Mouse (Mus musculus): ENCODE measurements around the gene Cyp19a1. TPM values are rescaled to one million over a fixed set of nuclear protein-coding genes. Genes with fewer than 3 reads are reported as not detected.

The Cyp19a1 gene
- not detected in 2 replicates for polyA plus RNA-seq (2016; fragmentation: Nextera tagmentation; extraction: Ambion mirVana)

GRCm38 (mm10) chr9:54268010-54268409 lies at the start of gene Cyp19a1:
Gene Cyp19a1 (minus strand): TSS chr9:54268110.
- Histone ChIP-seq H3K4me1 (replicated peaks) (no peaks in the 10 kb centered on the region), H3K27me3 (no peaks in the 10 kb centered on the region), H3K9me3 (no peaks in the 10 kb centered on the region), H3K4me3 (replicated peaks) (no peak within 1 kb of the TSS), H3K27ac (no peak within 1 kb of the TSS), H3K9ac (replicated peaks) (no peak within 1 kb of the TSS), H3K4me2 (no peak within 1 kb of the TSS), H3K36me3 (no peaks in the 10 kb centered on the region)
- ATAC-seq (ENCODE audit: insufficient number of reproducible peaks, insufficient read depth, low FRiP score, low TSS enrichment, low read depth) = no peak
- 84% methylated on average over 7 of the region's 7 CpGs for WGBS

GRCm38 (mm10) chr9:54316363-54316762 lies 48.5 kb upstream of the Cyp19a1 start:
- H3K9me3 ChIP-seq = no peaks in the 10 kb centered on the region
- no peak overlapping the region for H3K4me2 ChIP-seq
- no peak overlapping the region for H3K4me3 ChIP-seq (replicated peaks)
- 78% methylated on average over 9 of the region's 9 CpGs for WGBS
- H3K27me3 ChIP-seq = no peaks in the 10 kb centered on the region
- peaks cover 9% of the 10 kb centered on the region; the same call in 1 of the 2 replicates for H3K4me1 ChIP-seq (replicated peaks)
- no peaks in the 10 kb centered on the region for H3K36me3 ChIP-seq
- H3K9ac ChIP-seq (replicated peaks) = no peak overlapping the region
- no peak overlapping the region for H3K27ac ChIP-seq
- no peak for ATAC-seq (ENCODE audit: insufficient number of reproducible peaks, insufficient read depth, low FRiP score, low TSS enrichment, low read depth)

- Histone ChIP-seq H3K4me3 (replicated peaks) (no peak overlapping the region), H3K9me3 (no peaks in the 10 kb centered on the region), H3K36me3 (no peaks in the 10 kb centered on the region), H3K27ac (no peak overlapping the region), H3K4me2 (no peak overlapping the region), H3K27me3 (no peaks in the 10 kb centered on the region), H3K9ac (replicated peaks) (no peak overlapping the region), H3K4me1 (replicated peaks) (peaks cover 7% of the 10 kb centered on the region; the same call in 1 of the 2 replicates)
- 36% methylated on average over 2 of the region's 2 CpGs for WGBS
- no peak for ATAC-seq (ENCODE audit: insufficient number of reproducible peaks, insufficient read depth, low FRiP score, low TSS enrichment, low read depth)
Observed at GRCm38 (mm10) chr9:54308751-54309358, 40.9 kb upstream of the Cyp19a1 start.

GRCm38 (mm10) chr9:54308209-54308608 lies 40.3 kb upstream of the Cyp19a1 start:
- Histone ChIP-seq H3K27ac (no peak overlapping the region), H3K4me3 (replicated peaks) (no peak overlapping the region), H3K27me3 (no peaks in the 10 kb centered on the region), H3K36me3 (no peaks in the 10 kb centered on the region), H3K4me1 (replicated peaks) (peaks cover 7% of the 10 kb centered on the region; the same call in 1 of the 2 replicates), H3K4me2 (no peak overlapping the region), H3K9ac (replicated peaks) (no peak overlapping the region), H3K9me3 (no peaks in the 10 kb centered on the region)
- ATAC-seq (ENCODE audit: insufficient number of reproducible peaks, insufficient read depth, low FRiP score, low TSS enrichment, low read depth) = no peak
- WGBS = 32% methylated on average over 1 of the region's 1 CpGs

- Histone ChIP-seq H3K4me3 (replicated peaks) (no peak overlapping the region), H3K27ac (no peak overlapping the region), H3K36me3 (no peaks in the 10 kb centered on the region), H3K4me1 (replicated peaks) (no peaks in the 10 kb centered on the region), H3K9ac (replicated peaks) (no peak overlapping the region), H3K9me3 (no peaks in the 10 kb centered on the region), H3K27me3 (no peaks in the 10 kb centered on the region), H3K4me2 (no peak overlapping the region)
- no peak for ATAC-seq (ENCODE audit: insufficient number of reproducible peaks, insufficient read depth, low FRiP score, low TSS enrichment, low read depth)
- WGBS = 82% methylated on average over 4 of the region's 4 CpGs
Observed at GRCm38 (mm10) chr9:54301255-54301654, 33.3 kb upstream of the Cyp19a1 start.

GRCm38 (mm10) chr9:54299792-54300191 lies 31.9 kb upstream of the Cyp19a1 start:
- H3K27me3 ChIP-seq = no peaks in the 10 kb centered on the region
- H3K27ac ChIP-seq = no peak overlapping the region
- H3K9ac ChIP-seq (replicated peaks) = no peak overlapping the region
- no peak overlapping the region for H3K4me3 ChIP-seq (replicated peaks)
- no peaks in the 10 kb centered on the region for H3K9me3 ChIP-seq
- no peak for ATAC-seq (ENCODE audit: insufficient number of reproducible peaks, insufficient read depth, low FRiP score, low TSS enrichment, low read depth)
- no peaks in the 10 kb centered on the region for H3K36me3 ChIP-seq
- no peaks in the 10 kb centered on the region for H3K4me1 ChIP-seq (replicated peaks)
- H3K4me2 ChIP-seq = no peak overlapping the region

- no peak for ATAC-seq (ENCODE audit: insufficient number of reproducible peaks, insufficient read depth, low FRiP score, low TSS enrichment, low read depth)
- no peak overlapping the region for H3K4me2 ChIP-seq
- WGBS = 74% methylated on average over 3 of the region's 3 CpGs
Observed at GRCm38 (mm10) chr9:54299389-54299788, 31.5 kb upstream of the Cyp19a1 start.

GRCm38 (mm10) chr9:54287804-54288203 lies 19.9 kb upstream of the Cyp19a1 start:
- WGBS = 46% methylated on average over 5 of the region's 5 CpGs
- Histone ChIP-seq H3K9me3 (no peaks in the 10 kb centered on the region), H3K36me3 (no peaks in the 10 kb centered on the region), H3K4me2 (no peak overlapping the region), H3K4me3 (replicated peaks) (no peak overlapping the region), H3K27me3 (peaks cover 37% of the 10 kb centered on the region), H3K4me1 (replicated peaks) (peaks cover 9% of the 10 kb centered on the region), H3K9ac (replicated peaks) (no peak overlapping the region), H3K27ac (no peak overlapping the region)
- ATAC-seq (ENCODE audit: insufficient number of reproducible peaks, insufficient read depth, low FRiP score, low TSS enrichment, low read depth) = no peak

More at GRCm38 (mm10) chr9:54299389-54299788, 31.5 kb upstream of the Cyp19a1 start:
- Histone ChIP-seq H3K27me3 (no peaks in the 10 kb centered on the region), H3K9me3 (no peaks in the 10 kb centered on the region), H3K4me3 (replicated peaks) (no peak overlapping the region), H3K36me3 (no peaks in the 10 kb centered on the region), H3K4me1 (replicated peaks) (no peaks in the 10 kb centered on the region), H3K9ac (replicated peaks) (no peak overlapping the region), H3K27ac (no peak overlapping the region)

- Histone ChIP-seq H3K27ac (no peak within 1 kb of the TSS), H3K27me3 (peaks cover 37% of the 10 kb centered on the region), H3K4me1 (replicated peaks) (peaks cover 12% of the 10 kb centered on the region), H3K9me3 (no peaks in the 10 kb centered on the region), H3K9ac (replicated peaks) (peak within 1 kb of the TSS; percentile 48), H3K4me3 (replicated peaks) (peak within 1 kb of the TSS; percentile 49), H3K4me2 (peak within 1 kb of the TSS; percentile 96), H3K36me3 (no peaks in the 10 kb centered on the region)
- peak; percentile 31; the same call in 1 of the 2 replicates for ATAC-seq (ENCODE audit: insufficient number of reproducible peaks, insufficient read depth, low FRiP score, low TSS enrichment, low read depth)
- 2% methylated on average over 61 of the region's 61 CpGs for WGBS
Observed at GRCm38 (mm10) chr9:54286331-54286987, 18.5 kb upstream of the Cyp19a1 start, which contains the start of gene Gldn. Gene Gldn (plus strand): TSS chr9:54286486.

GRCm38 (mm10) chr9:54279046-54279589 lies 11.2 kb upstream of the Cyp19a1 start:
- H3K9me3 ChIP-seq = no peaks in the 10 kb centered on the region
- no peak for ATAC-seq (ENCODE audit: insufficient number of reproducible peaks, insufficient read depth, low FRiP score, low TSS enrichment, low read depth)
- peaks cover 4% of the 10 kb centered on the region; the same call in 1 of the 2 replicates for H3K4me1 ChIP-seq (replicated peaks)
- H3K4me3 ChIP-seq (replicated peaks) = no peak overlapping the region
- H3K9ac ChIP-seq (replicated peaks) = no peak overlapping the region
- WGBS = 83% methylated on average over 12 of the region's 12 CpGs
- no peak overlapping the region for H3K27ac ChIP-seq
- H3K4me2 ChIP-seq = no peak overlapping the region
- H3K36me3 ChIP-seq = no peaks in the 10 kb centered on the region
- peaks cover 4% of the 10 kb centered on the region; the same call in 1 of the 2 replicates for H3K27me3 ChIP-seq

- H3K4me2 ChIP-seq = no peak overlapping the region
- no peaks in the 10 kb centered on the region for H3K36me3 ChIP-seq
- no peak overlapping the region for H3K4me3 ChIP-seq (replicated peaks)
- H3K9ac ChIP-seq (replicated peaks) = no peak overlapping the region
- no peak overlapping the region for H3K27ac ChIP-seq
- no peaks in the 10 kb centered on the region for H3K9me3 ChIP-seq
- no peak for ATAC-seq (ENCODE audit: insufficient number of reproducible peaks, insufficient read depth, low FRiP score, low TSS enrichment, low read depth)
- WGBS = 90% methylated on average over 4 of the region's 4 CpGs
- H3K27me3 ChIP-seq = no peaks in the 10 kb centered on the region
- H3K4me1 ChIP-seq (replicated peaks) = no peaks in the 10 kb centered on the region
Observed at GRCm38 (mm10) chr9:54275283-54275682, 7.4 kb upstream of the Cyp19a1 start.
